Mouse (Mus musculus) limb, embryonic 11.5 days (tissue): ENCODE measurements at regions not wholly inside any gene's neighbourhood (a gene's known extent, or its start where the extent isn't known, plus 50 kb on each side); places are given as distances from the start of the nearest gene placed in this dataset.

ENCODE experiments used
- ATAC-seq: fragments of 200-750 bp; cut with Nextera tagmentation; 2 replicates; pipeline ENCODE4 v1.8.0; 2017; ENCODE audit warnings: low read depth; ENCODE audit not compliant: insufficient number of reproducible peaks, low FRiP score, low TSS enrichment
- DNase-seq: peaks from one replicate; pipeline ENCODE4 v3.0.0-alpha.2; 2015; ENCODE audit warnings: low spot score
- H3K27ac ChIP-seq: fragments of 300-500 bp; sonication (generic); replicated peaks from 2 replicates; pipeline ENCODE4 v1.5.1; 2014; ENCODE audit warnings: low read depth, mild to moderate bottlenecking, low read length
- H3K27me3 ChIP-seq: fragments of 300-500 bp; sonication (generic); 2 replicates; pipeline ENCODE4 v1.6.1; 2014; ENCODE audit warnings: mild to moderate bottlenecking, low read length, mixed read lengths; ENCODE audit not compliant: control insufficient read depth, insufficient read depth
- H3K36me3 ChIP-seq: fragments of 300-500 bp; sonication (generic); 2 replicates; pipeline ENCODE4 v1.6.1; 2014; ENCODE audit warnings: mild to moderate bottlenecking, low read length, moderate library complexity, mixed read lengths; ENCODE audit not compliant: control insufficient read depth, insufficient read depth
- H3K4me1 ChIP-seq: fragments of 300-500 bp; sonication (generic); 2 replicates; pipeline ENCODE4 v1.6.1; 2014; ENCODE audit warnings: low read length, mixed read lengths; ENCODE audit not compliant: control insufficient read depth, insufficient read depth
- H3K4me2 ChIP-seq: fragments of 300-500 bp; sonication (generic); 2 replicates; pipeline ENCODE4 v1.6.1; 2014; ENCODE audit warnings: low read depth, mild to moderate bottlenecking, moderate library complexity; ENCODE audit not compliant: severe bottlenecking
- H3K4me3 ChIP-seq: fragments of 300-500 bp; sonication (generic); 2 replicates; pipeline ENCODE4 v1.5.1; 2014; ENCODE audit warnings: low read depth, low read length
- H3K9ac ChIP-seq: fragments of 300-500 bp; sonication (generic); 2 replicates; pipeline ENCODE4 v1.6.1; 2014; ENCODE audit warnings: mild to moderate bottlenecking, low read length
- H3K9me3 ChIP-seq: fragments of 300-500 bp; sonication (generic); 2 replicates; pipeline ENCODE4 v1.6.1; 2016; ENCODE audit warnings: low read length; ENCODE audit not compliant: control insufficient read depth
- WGBS: fragments of 180-500 bp; shearing (Covaris S2); extraction: QIAGEN DNeasy Blood & Tissue Kit; methylation state at CpG from one replicate; pipeline ENCODE4 v1.1.7; 2014; 5-methylcytosine and 5-hydroxymethylcytosine counted together

GRCm38 (mm10) chr13:45235236-45235635 lies 154.3 kb upstream of the Mylip start:
- H3K36me3 ChIP-seq, result no peaks in the 10 kb centered on the region
- WGBS, result 56% methylated on average over 5 of the region's 5 CpGs

GRCm38 (mm10) chr13:45238258-45238657 lies 151.3 kb upstream of the Mylip start:
- Histone ChIP-seq H3K4me3 (no peak overlapping the region), H3K9ac (no peak overlapping the region), H3K4me2 (no peak overlapping the region), H3K4me1 (no peaks in the 10 kb centered on the region), H3K36me3 (no peaks in the 10 kb centered on the region), H3K27ac (no peak overlapping the region), H3K9me3 (no peaks in the 10 kb centered on the region), H3K27me3 (no peaks in the 10 kb centered on the region)
- no peak for ATAC-seq
- no peak for DNase-seq
- WGBS, result 80% methylated on average over 7 of the region's 7 CpGs

More at GRCm38 (mm10) chr13:45235236-45235635, 154.3 kb upstream of the Mylip start:
- DNase-seq (no peak), ATAC-seq (no peak)
- Histone ChIP-seq H3K4me1 (no peaks in the 10 kb centered on the region), H3K9ac (no peak overlapping the region), H3K4me3 (no peak overlapping the region), H3K4me2 (no peak overlapping the region), H3K27ac (no peak overlapping the region), H3K9me3 (no peaks in the 10 kb centered on the region), H3K27me3 (no peaks in the 10 kb centered on the region)

- no peak overlapping the region for H3K9ac ChIP-seq
- no peaks in the 10 kb centered on the region for H3K4me1 ChIP-seq
- ATAC-seq, result no peak
- no peak overlapping the region for H3K4me3 ChIP-seq
- H3K27me3 ChIP-seq, result no peaks in the 10 kb centered on the region
- H3K36me3 ChIP-seq, result no peaks in the 10 kb centered on the region
- WGBS, result 41% methylated on average over 9 of the region's 9 CpGs
- no peaks in the 10 kb centered on the region for H3K9me3 ChIP-seq
- DNase-seq, result peak; percentile 41
- 0 out of 2 replicates have a peak overlapping the region, but pooled peaks have one; percentile 1 for H3K4me2 ChIP-seq
- H3K27ac ChIP-seq, result no peak overlapping the region
Observed at GRCm38 (mm10) chr13:45239153-45239552, 150.4 kb upstream of the Mylip start.

GRCm38 (mm10) chr13:45240009-45240653 lies 149.4 kb upstream of the Mylip start:
- no peaks in the 10 kb centered on the region for H3K9me3 ChIP-seq
- ATAC-seq (no peak), DNase-seq (no peak)
- no peak overlapping the region for H3K4me2 ChIP-seq
- peaks cover 3% of the 10 kb centered on the region; the same call in 1 of the 2 replicates for H3K4me1 ChIP-seq
- no peaks in the 10 kb centered on the region for H3K27me3 ChIP-seq
- H3K36me3 ChIP-seq, result no peaks in the 10 kb centered on the region
- no peak overlapping the region for H3K4me3 ChIP-seq
- WGBS, result 72% methylated on average over 13 of the region's 13 CpGs
- no peak overlapping the region for H3K9ac ChIP-seq
- no peak overlapping the region for H3K27ac ChIP-seq

GRCm38 (mm10) chr13:45242261-45242660 lies 147.3 kb upstream of the Mylip start:
- no peaks in the 10 kb centered on the region for H3K9me3 ChIP-seq
- ATAC-seq (no peak), DNase-seq (no peak)
- H3K4me1 ChIP-seq, result peaks cover 7% of the 10 kb centered on the region; the same call in 1 of the 2 replicates
- no peak overlapping the region for H3K4me2 ChIP-seq
- WGBS, result 51% methylated on average over 3 of the region's 3 CpGs
- no peaks in the 10 kb centered on the region for H3K27me3 ChIP-seq
- no peaks in the 10 kb centered on the region for H3K36me3 ChIP-seq
- H3K9ac ChIP-seq, result no peak overlapping the region
- no peak overlapping the region for H3K27ac ChIP-seq
- H3K4me3 ChIP-seq, result no peak overlapping the region

GRCm38 (mm10) chr13:45242750-45243149 lies 146.8 kb upstream of the Mylip start:
- DNase-seq (no peak), ATAC-seq (no peak)
- Histone ChIP-seq H3K9me3 (no peaks in the 10 kb centered on the region), H3K4me3 (no peak overlapping the region), H3K27ac (no peak overlapping the region), H3K4me1 (peaks cover 7% of the 10 kb centered on the region; the same call in 1 of the 2 replicates), H3K4me2 (no peak overlapping the region), H3K9ac (no peak overlapping the region), H3K36me3 (no peaks in the 10 kb centered on the region), H3K27me3 (no peaks in the 10 kb centered on the region)
- 62% methylated on average over 12 of the region's 12 CpGs for WGBS

- H3K36me3 ChIP-seq, result no peaks in the 10 kb centered on the region
- no peak for DNase-seq
Observed at GRCm38 (mm10) chr13:45245651-45246050, 143.9 kb upstream of the Mylip start.

GRCm38 (mm10) chr13:45246341-45246740 lies 143.2 kb upstream of the Mylip start:
- 70% methylated on average over 2 of the region's 2 CpGs for WGBS
- H3K4me2 ChIP-seq, result no peak overlapping the region

More at GRCm38 (mm10) chr13:45245651-45246050, 143.9 kb upstream of the Mylip start:
- 51% methylated on average over 5 of the region's 5 CpGs for WGBS
- ATAC-seq, result no peak
- Histone ChIP-seq H3K9me3 (no peaks in the 10 kb centered on the region), H3K27me3 (no peaks in the 10 kb centered on the region), H3K4me3 (no peak overlapping the region), H3K9ac (no peak overlapping the region), H3K4me1 (peaks cover 11% of the 10 kb centered on the region; the same call in 1 of the 2 replicates), H3K4me2 (no peak overlapping the region), H3K27ac (no peak overlapping the region)

GRCm38 (mm10) chr13:45250028-45250427 lies 139.5 kb upstream of the Mylip start:
- H3K27ac ChIP-seq, result no peak overlapping the region
- no peak for ATAC-seq
- no peak overlapping the region for H3K4me2 ChIP-seq
- no peak for DNase-seq
- H3K9me3 ChIP-seq, result no peaks in the 10 kb centered on the region
- no peaks in the 10 kb centered on the region for H3K27me3 ChIP-seq
- no peaks in the 10 kb centered on the region for H3K36me3 ChIP-seq
- peaks cover 9% of the 10 kb centered on the region; the same call in 1 of the 2 replicates for H3K4me1 ChIP-seq
- H3K9ac ChIP-seq, result no peak overlapping the region
- WGBS, result 59% methylated on average over 1 of the region's 1 CpGs
- H3K4me3 ChIP-seq, result no peak overlapping the region

More at GRCm38 (mm10) chr13:45246341-45246740, 143.2 kb upstream of the Mylip start:
- peaks cover 11% of the 10 kb centered on the region; the same call in 1 of the 2 replicates for H3K4me1 ChIP-seq
- no peaks in the 10 kb centered on the region for H3K27me3 ChIP-seq
- H3K4me3 ChIP-seq, result no peak overlapping the region
- no peaks in the 10 kb centered on the region for H3K36me3 ChIP-seq
- H3K9me3 ChIP-seq, result no peaks in the 10 kb centered on the region
- ATAC-seq (no peak), DNase-seq (no peak)
- no peak overlapping the region for H3K9ac ChIP-seq
- H3K27ac ChIP-seq, result no peak overlapping the region
